Mouse (Mus musculus) myocyte (in vitro differentiated cells): ENCODE measurements around the gene Camkmt.

Source experiments
- E2F4 ChIP-seq: IDR thresholded peaks from one replicate; pipeline ENCODE4 v1.6.1; 2011; ENCODE audit warnings: mild to moderate bottlenecking, control low read depth, moderate library complexity; ENCODE audit not compliant: insufficient read depth
- POLR2AphosphoS2 ChIP-seq: IDR thresholded peaks from one replicate; pipeline ENCODE4 v1.6.1; 2011; ENCODE audit warnings: low read depth, control low read depth; ENCODE audit not compliant: insufficient read length
- TCF12 ChIP-seq: IDR thresholded peaks from one replicate; pipeline ENCODE4 v1.6.1; 2011; ENCODE audit warnings: mild to moderate bottlenecking, control low read depth; ENCODE audit not compliant: poor library complexity, insufficient read depth, severe bottlenecking

DNA sequence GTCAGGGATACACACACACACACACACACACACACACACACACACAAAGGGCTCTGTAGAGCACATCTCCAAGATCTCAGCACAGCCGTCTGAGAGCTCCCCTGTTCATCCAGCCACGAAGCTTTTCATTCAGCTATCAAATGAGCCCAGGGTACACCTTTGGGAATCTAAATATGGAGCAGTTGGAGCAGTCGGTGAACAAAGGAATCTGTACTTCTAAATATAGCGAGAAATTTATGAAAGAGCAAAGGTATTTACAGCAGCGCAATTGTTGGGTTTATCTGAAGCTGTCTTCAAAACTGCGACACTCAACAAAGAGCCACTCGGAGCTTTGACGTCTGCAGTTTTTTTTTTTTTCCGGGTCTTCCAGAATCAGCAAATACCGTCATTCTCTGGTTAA is 315.8 kb downstream of the Camkmt start:
- TF ChIP-seq E2F4 = no peak
- TF ChIP-seq POLR2AphosphoS2 = no peak
- TF ChIP-seq TCF12 = no peak
